Mouse (Mus musculus) thymus, postnatal 14 days (tissue): Measurements from ENCODE around the gene Cxcr2.
"Not testable (repeated sequence)": the region's sequence is repeated elsewhere in the genome, so short reads cannot be mapped to it uniquely, and the experiment has no call there.

Source experiments
- DNase-seq: peaks from one replicate; pipeline ENCODE4 v3.0.0; 2021

Gene Cxcr2

DNA sequence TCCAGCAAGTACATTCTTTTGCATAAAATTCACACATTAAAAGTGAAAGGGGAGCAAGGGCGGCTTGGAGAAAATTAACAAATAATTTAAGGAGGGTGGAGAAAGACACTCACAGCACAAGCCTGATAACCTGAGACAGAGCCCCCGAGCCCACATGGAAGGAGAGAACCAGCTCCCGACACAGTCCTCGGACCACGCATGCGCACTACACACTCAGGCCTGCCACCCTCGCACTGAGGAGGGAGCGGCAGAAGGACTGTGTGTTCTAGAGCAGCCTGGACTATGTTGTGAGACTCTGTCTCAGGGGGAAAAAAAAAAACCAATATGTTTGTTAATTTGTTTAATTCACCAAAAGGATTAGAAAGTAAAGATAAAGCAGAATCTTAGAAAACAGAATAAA, 12.0 kb upstream of the Cxcr2 start:
- no peak for DNase-seq

DNA sequence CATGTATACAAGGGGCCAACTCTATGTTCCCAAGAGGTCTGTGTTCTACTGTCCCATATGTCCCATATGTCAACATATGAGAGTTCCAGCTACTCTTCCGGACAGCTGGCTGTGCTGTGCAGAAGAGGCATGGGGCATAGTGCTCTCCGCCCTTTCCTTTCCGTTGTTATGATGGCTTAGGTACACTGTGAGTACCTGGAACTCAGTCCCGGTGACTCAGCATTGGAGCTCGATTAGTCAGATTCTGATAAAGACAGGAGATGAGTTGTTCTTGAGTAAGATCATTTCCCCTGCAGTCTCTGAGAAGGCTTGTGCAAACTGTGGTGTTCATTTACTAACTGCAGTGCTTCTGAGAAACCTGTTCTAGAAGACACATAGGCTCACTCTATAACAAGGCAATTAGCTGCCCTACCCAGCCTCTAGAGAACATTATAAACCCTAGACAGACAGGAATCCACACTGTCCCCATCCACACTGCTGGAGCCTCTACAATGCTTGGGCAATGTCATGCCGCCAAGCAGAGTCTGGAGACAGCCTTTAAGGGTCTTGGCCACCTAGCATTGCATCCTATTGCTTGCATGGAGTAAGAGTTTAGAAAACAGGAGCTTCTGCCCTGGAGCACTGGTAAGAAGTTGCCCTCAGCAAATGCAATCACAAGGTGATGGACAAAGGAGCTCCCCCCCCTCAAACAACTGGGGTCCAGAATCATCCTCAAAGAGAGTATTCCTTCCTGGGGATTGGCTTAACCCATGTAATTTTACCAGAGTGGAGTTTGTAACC, 4.5 kb upstream of the Cxcr2 start:
- DNase-seq, result no peak

DNA sequence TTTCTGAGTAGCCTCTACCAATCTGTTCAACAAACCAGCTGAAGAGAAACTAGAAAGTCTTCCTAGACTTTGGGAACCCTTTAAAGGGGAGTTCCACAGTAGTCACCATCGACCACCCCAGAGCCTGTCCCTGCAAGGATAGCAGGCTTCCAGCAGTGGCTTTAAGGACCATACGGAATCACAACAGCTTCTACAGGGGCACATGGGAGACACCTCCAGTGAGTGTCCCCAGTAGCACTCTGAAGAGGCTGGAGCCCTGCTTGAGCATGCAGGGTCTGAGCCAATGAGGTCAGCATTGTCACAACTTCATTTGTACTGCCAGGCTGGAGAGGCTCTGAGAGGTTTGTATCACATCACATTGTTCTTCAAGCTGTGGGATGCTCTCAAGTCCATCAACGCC, 3.7 kb upstream of the Cxcr2 start:
- DNase-seq, result no peak

DNA sequence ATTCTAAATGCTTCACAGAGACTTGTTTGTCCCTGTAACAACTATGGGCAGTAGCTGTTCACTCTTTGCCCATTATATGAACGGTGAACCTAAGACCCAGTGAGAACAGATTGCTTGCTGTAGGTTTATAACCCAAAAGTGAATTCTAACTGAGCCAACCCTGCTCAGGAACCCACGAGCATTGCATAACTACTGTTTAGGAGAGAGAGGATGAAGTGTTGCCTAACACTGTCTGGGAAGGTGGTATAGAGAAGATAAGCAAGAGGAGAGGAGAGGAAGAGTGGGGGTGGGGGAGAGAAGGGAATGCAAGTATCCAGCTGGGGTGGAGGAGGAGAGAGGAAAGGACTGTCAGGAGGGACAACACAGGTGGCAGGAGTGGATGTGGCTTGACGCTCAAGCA, 2.7 kb upstream of the Cxcr2 start:
- DNase-seq, result no peak

DNA sequence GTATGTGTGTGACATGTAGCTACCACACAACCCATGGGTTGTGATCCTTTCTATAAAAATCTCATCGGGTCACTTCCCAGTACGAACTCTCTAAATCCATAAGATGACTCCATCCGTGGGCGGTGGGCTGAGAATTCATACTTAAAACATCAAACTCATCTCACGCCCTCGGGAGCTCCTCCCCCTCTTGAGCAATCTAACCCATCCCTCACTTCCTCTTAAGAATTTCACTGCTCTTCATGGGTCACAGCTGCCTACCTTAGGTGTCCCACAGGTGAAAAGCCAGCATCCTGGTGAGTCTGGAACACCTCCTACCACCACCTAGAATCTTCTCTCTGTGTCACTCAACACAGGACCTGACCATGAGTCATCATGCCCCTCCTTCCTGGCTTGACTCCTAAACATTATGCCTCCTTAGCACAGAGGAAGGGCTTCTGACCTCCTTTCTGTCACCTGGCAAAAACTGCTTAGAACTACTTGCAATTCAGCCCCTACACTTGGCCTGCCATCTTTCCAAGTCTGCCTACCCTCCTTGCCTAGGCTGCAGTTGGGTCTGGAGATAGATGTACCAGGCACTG, 1.7 kb downstream of the Cxcr2 start:
- no peak for DNase-seq

DNA sequence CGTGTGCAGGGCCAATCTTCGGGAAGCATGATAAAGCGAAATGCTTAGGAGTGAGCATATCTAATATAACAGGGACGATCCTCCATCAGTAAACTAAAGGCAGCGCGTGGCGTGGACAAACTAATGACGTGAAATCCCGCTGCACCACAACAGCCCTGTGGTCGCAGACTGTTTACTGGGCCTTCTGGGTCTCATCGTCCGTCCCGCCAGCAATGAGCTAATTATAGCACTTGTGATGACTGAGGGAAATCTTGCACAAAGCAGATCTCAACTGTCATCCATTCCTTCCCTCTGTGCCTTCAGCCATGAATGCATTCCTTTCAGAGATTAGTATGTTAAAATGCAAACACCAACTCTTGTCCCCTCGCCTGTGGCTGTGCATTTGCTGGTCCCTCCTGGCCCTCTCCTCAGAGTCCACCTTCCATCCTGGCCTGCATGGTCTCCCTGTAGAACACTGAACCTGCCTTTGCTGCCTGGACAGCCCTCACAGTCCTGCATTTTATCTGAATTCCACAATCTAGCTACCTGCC, 2.7 kb downstream of the Cxcr2 start:
- no peak for DNase-seq

DNA sequence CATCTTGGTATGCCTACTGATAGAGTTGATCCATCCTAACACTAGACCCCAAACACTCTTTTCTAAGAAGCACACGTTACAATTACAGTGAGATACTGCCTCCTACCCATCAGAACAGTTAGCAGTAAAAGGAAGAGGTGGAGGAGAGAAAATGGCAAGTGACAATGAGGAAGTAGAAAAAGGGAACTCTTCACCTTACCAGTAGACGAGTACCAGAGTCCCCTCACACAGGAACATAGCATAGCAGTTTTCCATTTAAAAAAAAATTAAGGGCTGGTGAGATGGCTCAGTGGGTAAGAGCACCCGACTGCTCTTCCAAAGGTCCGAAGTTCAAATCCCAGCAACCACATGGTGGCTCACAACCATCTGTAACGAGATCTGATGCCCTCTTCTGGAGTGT, 5.8 kb downstream of the Cxcr2 start:
- DNase-seq, result not testable (repeated sequence)

DNA sequence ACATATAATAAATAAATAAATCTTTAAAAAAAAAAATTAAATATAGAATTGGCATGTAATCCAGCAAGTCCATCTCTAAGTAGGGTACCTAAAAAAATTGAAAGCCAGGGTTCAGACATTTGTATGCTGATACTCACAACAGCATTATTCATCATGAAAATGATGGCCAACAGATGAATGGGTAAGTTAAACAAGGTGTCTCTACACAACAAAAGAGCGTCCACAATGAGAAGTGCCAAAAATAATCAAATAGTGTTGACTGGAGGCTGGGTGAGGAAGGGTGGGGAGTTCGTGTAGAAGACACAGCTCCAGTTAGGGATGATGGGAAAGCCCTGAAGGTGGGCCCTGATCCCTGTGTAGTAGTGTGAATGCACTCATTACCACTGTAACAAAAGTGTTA, 6.2 kb downstream of the Cxcr2 start:
- no peak for DNase-seq

DNA sequence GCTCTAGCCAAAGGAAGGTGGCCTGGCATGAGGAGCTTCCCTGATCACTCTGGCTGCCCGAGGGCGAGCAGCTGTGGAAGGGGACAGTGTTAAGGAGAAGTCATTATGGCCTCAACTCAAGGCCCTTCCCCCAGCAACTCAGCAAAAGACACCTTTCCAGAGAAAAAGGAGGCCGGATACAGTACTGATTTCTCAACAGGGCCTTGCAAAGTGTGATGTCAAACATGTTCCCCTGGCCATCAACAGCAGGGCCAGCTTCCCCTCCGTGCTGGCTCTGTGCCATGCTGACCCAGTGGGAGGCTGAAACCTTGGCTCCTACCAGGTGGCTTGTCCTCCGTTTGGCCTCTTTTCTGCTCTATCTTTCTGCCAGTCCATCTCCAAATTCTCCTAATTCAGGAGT, 13.3 kb downstream of the Cxcr2 start:
- DNase-seq, result no peak

DNA sequence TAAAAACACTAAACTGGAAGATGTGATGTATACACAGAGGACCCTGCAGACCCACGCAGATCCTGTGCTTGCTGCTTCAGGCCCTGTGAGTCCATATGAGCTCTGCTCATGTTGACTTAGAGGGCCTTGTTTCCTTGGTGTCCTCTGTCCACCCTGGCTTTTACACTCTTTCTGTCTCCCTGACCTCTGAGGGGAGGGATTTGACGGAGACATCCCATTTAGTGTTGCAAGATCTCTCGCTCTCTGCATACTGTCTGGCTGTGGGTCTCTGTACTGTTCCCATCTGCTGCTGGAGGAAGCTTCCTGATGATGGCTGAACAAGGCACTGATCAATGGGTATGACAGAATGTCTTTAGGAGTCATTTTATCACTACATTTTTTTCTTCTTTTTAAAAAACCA, 15.9 kb downstream of the Cxcr2 start:
- DNase-seq, result no peak

DNA sequence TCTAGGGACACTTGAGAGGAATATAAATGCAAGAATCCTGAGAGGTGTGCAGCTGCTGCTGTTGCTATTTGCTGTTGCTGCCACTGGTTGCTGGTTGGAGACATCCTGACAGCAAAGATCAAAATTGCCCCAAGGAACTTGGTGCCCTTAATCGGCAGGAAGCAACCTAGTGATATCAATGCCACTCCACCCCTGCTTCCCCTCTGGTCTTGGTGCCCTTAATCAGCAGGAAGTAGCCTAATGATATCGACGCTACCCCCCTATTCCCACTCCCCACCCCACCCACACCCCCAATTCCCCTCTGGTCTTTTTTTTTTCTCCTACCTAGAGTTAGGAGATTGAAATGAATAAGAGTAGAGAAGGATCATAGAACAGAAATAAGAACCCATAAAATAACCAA, 18.9 kb downstream of the Cxcr2 start:
- DNase-seq, result no peak

DNA sequence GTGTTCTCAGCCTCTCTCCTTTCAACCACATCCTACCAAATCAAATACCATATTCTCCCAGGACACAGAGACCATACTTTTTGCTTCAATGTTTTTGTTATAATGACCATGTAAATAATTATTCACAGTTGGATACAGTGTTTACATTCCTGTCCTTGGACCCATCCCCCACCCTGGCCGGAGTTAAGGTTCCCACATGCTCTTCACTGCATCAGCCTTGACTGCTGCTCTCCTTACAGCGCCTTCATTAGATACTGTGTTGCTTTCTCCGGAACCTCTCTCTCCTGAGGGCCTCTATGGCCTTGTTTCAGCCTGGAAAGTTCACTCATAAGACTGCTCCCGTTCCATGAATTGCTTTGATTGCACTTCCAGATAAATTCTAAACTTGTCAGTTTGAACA, 21.9 kb downstream of the Cxcr2 start:
- no peak for DNase-seq

DNA sequence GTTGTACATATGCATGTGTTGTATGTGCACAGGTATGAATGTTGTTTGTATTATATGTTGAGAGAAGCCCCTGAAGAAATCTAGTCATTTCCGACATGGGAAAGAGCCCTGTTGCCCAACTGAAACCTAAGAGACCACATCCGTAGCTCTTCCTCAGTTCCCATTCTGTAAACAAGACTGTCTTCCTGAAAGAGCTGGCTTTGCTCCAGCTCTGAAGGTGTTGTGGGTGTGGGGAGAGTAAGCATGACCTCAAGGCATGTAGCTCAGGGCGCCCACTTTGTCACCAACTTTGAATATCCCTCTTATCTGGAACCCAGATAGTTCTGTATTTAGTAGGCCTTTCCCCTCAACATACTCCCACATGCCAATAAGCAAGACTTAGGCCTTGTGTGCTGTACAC, 24.8 kb downstream of the Cxcr2 start:
- no peak for DNase-seq

DNA sequence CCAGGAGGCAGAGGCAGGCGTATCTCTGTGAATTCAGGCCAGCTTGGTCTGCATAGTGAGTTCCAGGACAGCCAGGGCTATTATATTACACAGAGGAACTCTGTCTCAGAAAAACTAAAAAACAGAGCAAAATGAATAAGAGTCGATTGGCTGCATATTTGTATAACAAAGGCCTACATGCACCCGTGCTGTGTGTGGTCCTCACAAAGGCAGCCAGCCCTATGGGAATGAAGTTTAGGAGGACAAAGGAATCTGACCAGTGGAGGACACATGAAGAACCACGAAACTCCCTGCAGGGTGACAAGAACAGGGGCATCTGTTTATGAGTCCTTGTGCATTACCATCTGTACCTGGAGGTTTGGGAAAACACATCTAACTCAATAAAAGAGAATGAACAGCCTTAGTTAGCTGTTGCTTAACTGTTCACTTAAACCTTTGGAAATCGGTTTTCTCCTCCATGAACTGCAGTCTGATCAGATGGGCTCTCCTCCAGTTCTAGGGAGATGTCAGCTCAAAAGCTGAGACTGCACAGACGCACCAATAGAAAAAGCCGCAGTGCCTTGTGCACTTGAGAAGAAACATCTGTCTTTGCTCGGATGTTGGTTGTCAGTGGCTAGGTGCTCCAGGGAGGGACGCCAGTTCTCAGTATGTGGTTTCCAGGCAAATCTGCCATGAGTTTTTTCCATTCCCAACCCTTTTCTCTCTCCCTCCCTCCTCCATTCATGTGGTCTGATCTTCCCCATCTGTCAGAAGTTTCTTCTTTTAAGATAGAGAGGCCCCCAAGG, 26.0 kb downstream of the Cxcr2 start:
- no peak for DNase-seq

DNA sequence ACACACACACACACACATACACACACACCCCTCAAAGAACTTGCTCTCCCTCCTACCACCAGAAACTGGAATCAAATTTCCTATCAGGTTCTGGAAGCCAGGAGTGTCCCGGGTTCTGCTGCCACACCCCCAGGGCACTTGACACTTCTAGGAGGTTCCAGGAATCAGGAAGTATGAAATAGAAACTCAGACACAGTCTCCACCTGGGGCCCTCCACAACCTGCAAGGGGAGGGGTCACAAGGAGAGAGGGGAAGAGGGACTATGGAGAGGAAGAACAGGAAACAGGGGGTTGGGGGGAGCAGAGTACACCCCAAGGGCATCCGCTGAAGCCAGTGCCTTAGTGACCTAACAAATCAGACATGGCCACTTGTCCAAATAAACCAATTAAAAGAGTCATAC, 27.7 kb downstream of the Cxcr2 start:
- DNase-seq, result no peak

DNA sequence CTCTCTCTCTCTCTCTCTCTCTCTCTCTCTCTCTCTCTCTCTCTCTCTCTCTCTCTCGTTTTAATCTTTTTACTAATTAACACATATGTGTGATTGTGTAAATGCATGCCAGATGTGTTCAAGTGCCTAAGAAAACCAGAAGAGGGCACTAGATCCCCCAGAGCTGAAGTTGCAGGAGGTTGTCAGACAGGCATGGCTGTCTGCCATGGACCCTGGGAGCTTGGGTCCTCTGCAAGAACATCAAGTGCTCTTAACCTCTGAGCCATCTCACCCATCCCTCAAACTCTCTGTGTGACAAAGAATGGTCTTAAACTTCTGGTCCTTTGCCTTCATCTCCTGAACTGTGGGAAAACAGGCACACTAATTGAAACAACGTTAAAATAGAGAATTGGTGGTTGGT, 29.2 kb downstream of the Cxcr2 start:
- no peak for DNase-seq

DNA sequence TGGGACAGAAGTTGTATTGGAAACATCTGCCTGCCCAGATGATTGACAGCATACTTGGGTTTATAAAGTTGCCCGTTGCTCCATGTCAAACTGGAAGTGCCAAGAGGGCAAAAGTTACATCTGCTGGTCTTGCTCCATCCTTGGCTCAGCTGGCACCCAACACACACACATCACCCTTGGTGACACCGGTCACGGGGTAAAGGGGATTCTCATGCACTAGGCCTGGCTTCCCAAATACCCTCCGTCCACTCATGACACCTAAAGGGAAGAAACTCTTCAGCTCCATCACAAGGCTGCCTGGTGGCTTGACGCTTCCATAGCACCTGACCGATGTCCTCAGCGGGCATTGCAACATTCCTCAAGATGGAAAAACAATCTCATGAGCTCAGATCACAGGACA, 36.7 kb downstream of the Cxcr2 start:
- no peak for DNase-seq

DNA sequence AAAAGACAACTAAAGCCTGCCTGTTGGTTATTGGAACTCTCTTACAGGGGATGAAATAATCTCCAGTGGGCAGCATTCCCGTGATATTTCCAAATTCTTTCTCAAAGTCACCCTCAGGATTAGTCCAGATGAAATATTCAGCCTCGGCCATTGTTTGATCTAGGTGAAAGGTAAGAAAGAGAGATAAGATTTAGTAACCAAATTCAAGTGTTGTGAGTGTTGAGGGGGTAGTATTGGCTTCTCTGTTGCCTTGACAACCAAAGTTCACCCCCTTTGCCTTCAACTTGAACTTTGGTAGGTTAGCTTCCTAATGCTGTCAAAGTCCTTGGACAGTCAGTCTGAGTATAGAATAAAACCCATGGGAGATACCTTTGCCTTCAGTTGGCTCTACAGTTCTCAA, 38.9 kb downstream of the Cxcr2 start:
- no peak for DNase-seq

DNA sequence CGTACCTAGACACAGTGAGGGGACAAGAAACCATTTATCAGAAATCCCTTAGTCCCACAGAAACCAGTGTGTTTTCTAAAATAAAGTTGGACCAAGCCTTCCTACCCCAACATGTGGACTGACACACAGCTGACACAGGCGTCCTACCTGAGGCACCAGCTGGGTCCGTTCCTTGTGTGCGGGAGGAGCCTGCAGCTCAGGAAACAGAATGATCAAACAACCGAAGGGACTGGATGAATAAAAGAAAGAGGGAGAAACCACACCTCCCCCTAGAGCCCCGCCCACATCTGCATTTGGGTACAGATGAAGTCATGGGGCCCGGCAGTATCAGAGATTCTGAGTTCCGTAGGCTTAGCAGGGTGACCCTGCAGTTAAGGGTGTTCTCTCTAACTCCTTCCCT, 40.7 kb downstream of the Cxcr2 start, which contains the start of gene Cxcr1:
Cxcr1 (minus strand) TSS at position 187 of the 400 bp plus-strand sequence.
- no peak for DNase-seq

DNA sequence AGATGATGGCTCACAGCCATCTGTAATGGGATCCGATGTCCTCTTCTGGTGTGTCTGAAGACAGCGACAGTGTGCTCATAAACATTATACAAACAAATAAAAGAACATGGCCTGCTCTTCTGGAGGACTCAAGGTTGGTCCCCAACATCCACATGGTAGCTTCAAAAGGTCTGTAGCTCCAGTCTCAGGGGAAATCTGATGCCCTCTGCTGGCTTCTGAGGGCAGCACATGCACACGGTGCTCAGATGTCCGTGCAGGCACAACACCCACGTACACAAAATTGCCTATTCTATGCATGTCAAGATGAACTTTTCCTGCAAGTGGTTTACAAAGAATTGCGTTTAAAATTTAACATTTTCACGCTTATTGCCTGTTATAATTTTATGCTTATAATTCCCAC, 42.2 kb downstream of the Cxcr2 start:
- DNase-seq, result peak; percentile 42

DNA sequence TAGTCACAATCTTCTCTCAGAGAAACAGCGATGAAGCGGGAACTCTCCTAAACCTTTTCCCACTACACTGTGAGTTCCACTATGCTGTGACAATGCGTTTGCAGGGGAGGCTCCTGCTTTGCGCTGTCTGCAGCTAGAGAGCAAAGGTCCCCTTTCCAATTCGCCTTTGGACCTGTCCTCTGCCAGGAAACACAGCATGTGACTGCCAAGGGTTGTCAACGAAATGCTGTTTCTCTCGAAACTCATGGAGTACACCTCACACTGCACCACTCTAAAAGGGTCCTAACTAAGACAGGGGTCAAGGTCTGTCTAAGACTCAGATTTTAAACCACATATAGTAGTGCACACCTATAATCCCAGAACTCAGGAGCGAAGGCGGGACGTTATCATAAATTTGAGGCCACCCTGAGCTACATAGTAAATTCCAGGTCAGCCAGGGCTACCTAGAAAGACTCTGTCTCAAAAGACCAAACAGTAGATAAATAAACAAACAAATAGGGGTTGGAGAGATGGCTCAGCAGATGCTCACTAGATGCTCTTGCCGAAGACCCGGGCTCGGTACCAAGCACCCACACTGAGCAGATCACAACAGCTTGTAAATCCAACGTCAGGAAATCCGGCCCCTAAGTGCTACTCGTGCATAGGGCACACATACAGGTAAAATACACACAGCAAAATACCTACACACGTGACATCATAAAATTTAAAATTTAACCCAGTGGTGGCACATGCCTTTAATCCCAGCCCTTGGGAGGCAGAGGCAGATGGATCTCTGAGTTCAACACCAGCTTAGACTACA, 43.0 kb downstream of the Cxcr2 start:
- no peak for DNase-seq

DNA sequence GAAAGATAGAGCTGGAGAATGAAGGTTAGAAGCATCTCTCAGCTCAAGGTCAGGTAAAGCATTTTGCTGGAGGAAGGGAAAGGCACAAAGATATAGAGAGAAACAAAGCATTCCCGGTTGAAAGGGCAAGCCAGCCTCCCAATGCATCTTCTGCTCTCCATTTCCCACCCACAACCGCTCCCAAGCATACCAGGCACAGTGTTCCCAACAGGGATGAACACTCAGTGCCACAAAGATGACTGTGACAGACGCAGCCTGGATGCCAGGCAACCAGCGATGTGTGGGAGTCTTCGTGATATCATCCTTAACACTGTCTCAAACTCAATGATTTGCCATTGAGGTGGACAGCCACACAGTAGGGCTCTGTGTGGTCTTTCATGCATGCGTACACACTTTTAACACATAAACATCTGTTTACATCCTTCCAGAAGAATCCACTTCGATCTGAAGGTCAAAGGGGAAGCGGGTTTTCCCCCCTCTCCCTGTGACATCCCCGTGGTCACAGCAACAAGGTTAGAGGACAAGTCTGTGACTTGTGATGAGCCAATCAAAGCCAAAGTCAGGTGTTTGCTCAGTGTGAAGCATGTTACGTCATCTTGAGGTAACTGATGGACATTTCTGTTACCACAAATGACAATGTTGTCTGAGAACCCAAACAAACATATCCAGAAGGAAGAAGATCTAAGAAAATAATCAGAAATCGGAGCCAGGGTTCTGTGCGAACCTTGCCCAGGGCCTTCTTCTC, 44.1 kb downstream of the Cxcr2 start:
- DNase-seq, result no peak
